7 mouse cellular contexts compared by ENCODE assay signal in genomic region chr17:34587814-34588213, GRCm38 (mm10). TPM values are rescaled to one million over a fixed set of nuclear protein-coding genes. Genes with fewer than 3 reads are reported as not detected.
DNase-seq lines count a peak whose midpoint lies in the region; ATAC-seq and TF ChIP-seq lines count a peak whose summit lies in the region.

No protein-coding gene starts in this region.

- 4% methylated on average over 19 of the region's 19 CpGs for WGBS in neural tube, embryonic 11.5 days
- WGBS in forebrain, embryonic 10.5 days: 4% methylated on average over 19 of the region's 19 CpGs
- WGBS in limb, embryonic 14.5 days: 4% methylated on average over 19 of the region's 19 CpGs
- 3% methylated on average over 19 of the region's 19 CpGs for WGBS in stomach, embryonic 16.5 days

- no peak for TF ChIP-seq POLR2A in limb, embryonic 14.5 days (IDR thresholded peaks at IDR 0.05; ENCODE audit: borderline replicate concordance, extremely low read depth, insufficient read depth, insufficient read length)

- DNase-seq in neural tube, embryonic 11.5 days (ENCODE audit: low spot score): no peak
- no peak for DNase-seq in neural tube, embryonic 10.5 days (ENCODE audit: extremely low spot score, low spot score)
- DNase-seq in forebrain, embryonic 10.5 days (ENCODE audit: extremely low spot score, low spot score): no peak
- DNase-seq in limb, embryonic 14.5 days (ENCODE audit: low spot score): no peak
- no peak for DNase-seq in left cerebral cortex, postnatal 14 days (ENCODE audit: low spot score in 2 of 2)
- DNase-seq in left cerebral cortex, postnatal 25 days (ENCODE audit: low spot score in 2 of 2): no peak

- no peaks in the 10 kb centered on the region for H3K27me3 ChIP-seq in neural tube, embryonic 11.5 days (ENCODE audit: control insufficient read depth, insufficient read depth, low read length)
- H3K27me3 ChIP-seq in forebrain, embryonic 10.5 days (ENCODE audit: poor library complexity, severe bottlenecking): no peaks in the 10 kb centered on the region
- no peaks in the 10 kb centered on the region for H3K27me3 ChIP-seq in limb, embryonic 14.5 days (ENCODE audit: control insufficient read depth, insufficient read depth, low read length)
- H3K27me3 ChIP-seq in stomach, embryonic 16.5 days (ENCODE audit: control insufficient read depth, insufficient read depth, low read length): no peaks in the 10 kb centered on the region

- peak overlapping the region; percentile 95 for H3K4me2 ChIP-seq in neural tube, embryonic 11.5 days (ENCODE audit: low read depth)
- H3K4me2 ChIP-seq in limb, embryonic 14.5 days (replicated peaks; ENCODE audit: low read depth, low read length, severe bottlenecking): peak overlapping the region; percentile 98
- peak overlapping the region; percentile 100 for H3K4me2 ChIP-seq in stomach, embryonic 16.5 days (ENCODE audit: low read depth, low read length)

- peak overlapping the region; percentile 67 for H3K4me3 ChIP-seq in neural tube, embryonic 11.5 days (ENCODE audit: low read depth, low read length)
- H3K4me3 ChIP-seq in forebrain, embryonic 10.5 days: peak overlapping the region; percentile 78
- peak overlapping the region; percentile 75 for H3K4me3 ChIP-seq in limb, embryonic 14.5 days (replicated peaks; ENCODE audit: low read length)
- H3K4me3 ChIP-seq in stomach, embryonic 16.5 days (replicated peaks; ENCODE audit: low read length): peak overlapping the region; percentile 77

- ATAC-seq in neural tube, embryonic 11.5 days (ENCODE audit: insufficient read depth, low FRiP score, low TSS enrichment): no peak
- 0 out of 2 replicates have a peak, but pooled peaks have one; percentile 0 for ATAC-seq in limb, embryonic 14.5 days (ENCODE audit: low FRiP score, low read depth)
- no peak for ATAC-seq in stomach, embryonic 16.5 days (ENCODE audit: insufficient read depth, low FRiP score)

- peak overlapping the region; percentile 98 for H3K27ac ChIP-seq in neural tube, embryonic 11.5 days (ENCODE audit: low read depth, low read length)
- peak overlapping the region; percentile 98 for H3K27ac ChIP-seq in forebrain, embryonic 10.5 days
- H3K27ac ChIP-seq in limb, embryonic 14.5 days (replicated peaks; ENCODE audit: low read depth, low read length): peak overlapping the region; percentile 95
- H3K27ac ChIP-seq in stomach, embryonic 16.5 days (ENCODE audit: low read length): peak overlapping the region; percentile 96

- H3K9me3 ChIP-seq in neural tube, embryonic 11.5 days (ENCODE audit: control insufficient read depth, low read length): no peaks in the 10 kb centered on the region
- no peaks in the 10 kb centered on the region for H3K9me3 ChIP-seq in forebrain, embryonic 10.5 days
- no peaks in the 10 kb centered on the region for H3K9me3 ChIP-seq in limb, embryonic 14.5 days (ENCODE audit: control insufficient read depth, low read length)
- no peaks in the 10 kb centered on the region for H3K9me3 ChIP-seq in stomach, embryonic 16.5 days (replicated peaks; ENCODE audit: control insufficient read depth, low read length)

- H3K9ac ChIP-seq in neural tube, embryonic 11.5 days (ENCODE audit: low read length): peak overlapping the region; percentile 80
- peak overlapping the region; percentile 90 for H3K9ac ChIP-seq in limb, embryonic 14.5 days (ENCODE audit: low read depth, low read length, severe bottlenecking)
- peak overlapping the region; percentile 97 for H3K9ac ChIP-seq in stomach, embryonic 16.5 days (ENCODE audit: low read length)

- peaks cover 38% of the 10 kb centered on the region for H3K4me1 ChIP-seq in neural tube, embryonic 11.5 days (ENCODE audit: control insufficient read depth, insufficient read depth, low read length)
- H3K4me1 ChIP-seq in forebrain, embryonic 10.5 days: peaks cover 86% of the 10 kb centered on the region
- peaks cover 40% of the 10 kb centered on the region for H3K4me1 ChIP-seq in limb, embryonic 14.5 days (ENCODE audit: control insufficient read depth, insufficient read depth, low read length)
- peaks cover 41% of the 10 kb centered on the region for H3K4me1 ChIP-seq in stomach, embryonic 16.5 days (ENCODE audit: control insufficient read depth, insufficient read depth, low read length)

- H3K36me3 ChIP-seq in neural tube, embryonic 11.5 days (ENCODE audit: control insufficient read depth, insufficient read depth, low read length): no peaks in the 10 kb centered on the region
- H3K36me3 ChIP-seq in forebrain, embryonic 10.5 days (replicated peaks): no peaks in the 10 kb centered on the region
- H3K36me3 ChIP-seq in limb, embryonic 14.5 days (ENCODE audit: control insufficient read depth, insufficient read depth, low read length): no peaks in the 10 kb centered on the region
- H3K36me3 ChIP-seq in stomach, embryonic 16.5 days (ENCODE audit: control insufficient read depth, insufficient read depth, low read length): no peaks in the 10 kb centered on the region

- intact Hi-C loops in left cerebral cortex, postnatal 14 days (cut with DNase I): no loop called here
- intact Hi-C loops in left cerebral cortex, postnatal 25 days (cut with DNase I): loop anchor here (1.0 kb wide), 1 partner anchor 466 kb away; the partner anchor contains the start of gene Brd2

RNA-seq across cellular contexts. Expression of gene Gpsm3, which starts 1.8 kb away (rescaled TPM):
- polyA plus RNA-seq in neural tube, embryonic 11.5 days (2014; fragmentation: Nextera tagmentation; extraction: Ambion mirVana): 4.0 and 5.1 TPM in 2 replicates
- polyA plus RNA-seq in forebrain, embryonic 10.5 days (2016; fragmentation: Nextera tagmentation; extraction: Ambion mirVana): 5.9 and 6.5 TPM in 2 replicates
- polyA plus RNA-seq in limb, embryonic 14.5 days (2012; rRNA removed): 3.7 and 4.0 TPM in 2 replicates
- polyA plus RNA-seq in limb, embryonic 14.5 days (2014; fragmentation: Nextera tagmentation; extraction: Ambion mirVana): 7.6 and 7.9 TPM in 2 replicates
- 9.3 and 10.4 TPM in 2 replicates for polyA plus RNA-seq in stomach, embryonic 16.5 days (2015; fragmentation: Nextera tagmentation; extraction: Ambion mirVana)
- 1 to 10 TPM; 3.2 to 3.4 TPM for total RNA-seq in left cerebral cortex, postnatal 14 days (2021)
- 1 to 10 TPM; 1.9 to 2.9 TPM for total RNA-seq in left cerebral cortex, postnatal 25 days (2021)

RNA-seq across cellular contexts. Expression of gene Pbx2, which starts 3.3 kb away (rescaled TPM):
- 17.0 and 17.3 TPM in 2 replicates for polyA plus RNA-seq in neural tube, embryonic 11.5 days (2014; fragmentation: Nextera tagmentation; extraction: Ambion mirVana)
- 15.6 and 15.7 TPM in 2 replicates for polyA plus RNA-seq in forebrain, embryonic 10.5 days (2016; fragmentation: Nextera tagmentation; extraction: Ambion mirVana)
- 141 and 149 TPM in 2 replicates for polyA plus RNA-seq in limb, embryonic 14.5 days (2012; rRNA removed)
- polyA plus RNA-seq in limb, embryonic 14.5 days (2014; fragmentation: Nextera tagmentation; extraction: Ambion mirVana): 13.5 and 17.0 TPM in 2 replicates
- polyA plus RNA-seq in stomach, embryonic 16.5 days (2015; fragmentation: Nextera tagmentation; extraction: Ambion mirVana): 6.8 and 8.4 TPM in 2 replicates
- total RNA-seq in left cerebral cortex, postnatal 14 days (2021): 10 to 100 TPM; 45.9 to 48.8 TPM
- total RNA-seq in left cerebral cortex, postnatal 25 days (2021): 10 to 100 TPM; 52.7 to 56.1 TPM

RNA-seq across cellular contexts. Expression of gene Ager, which starts 9.8 kb away (rescaled TPM):
- 2.3 and 2.4 TPM in 2 replicates for polyA plus RNA-seq in neural tube, embryonic 11.5 days (2014; fragmentation: Nextera tagmentation; extraction: Ambion mirVana)
- polyA plus RNA-seq in forebrain, embryonic 10.5 days (2016; fragmentation: Nextera tagmentation; extraction: Ambion mirVana): 2.3 TPM in 2 replicates
- 12.2 and 13.2 TPM in 2 replicates for polyA plus RNA-seq in limb, embryonic 14.5 days (2012; rRNA removed)
- polyA plus RNA-seq in limb, embryonic 14.5 days (2014; fragmentation: Nextera tagmentation; extraction: Ambion mirVana): 2.1 and 2.9 TPM in 2 replicates
- polyA plus RNA-seq in stomach, embryonic 16.5 days (2015; fragmentation: Nextera tagmentation; extraction: Ambion mirVana): 2.7 and 3.0 TPM in 2 replicates
- 1 to 10 TPM in 1 of 2 experiments, under 1 TPM in 1; 0.87 to 1.2 TPM for total RNA-seq in left cerebral cortex, postnatal 14 days (2021)
- total RNA-seq in left cerebral cortex, postnatal 25 days (2021): under 1 TPM; 0.55 to 0.71 TPM

RNA-seq across cellular contexts. Expression of gene Rnf5, which starts 15.7 kb away (rescaled TPM):
- 177 and 187 TPM in 2 replicates for polyA plus RNA-seq in neural tube, embryonic 11.5 days (2014; fragmentation: Nextera tagmentation; extraction: Ambion mirVana)
- 185 and 186 TPM in 2 replicates for polyA plus RNA-seq in forebrain, embryonic 10.5 days (2016; fragmentation: Nextera tagmentation; extraction: Ambion mirVana)
- 103 and 112 TPM in 2 replicates for polyA plus RNA-seq in limb, embryonic 14.5 days (2012; rRNA removed)
- 79.5 and 83.6 TPM in 2 replicates for polyA plus RNA-seq in limb, embryonic 14.5 days (2014; fragmentation: Nextera tagmentation; extraction: Ambion mirVana)
- polyA plus RNA-seq in stomach, embryonic 16.5 days (2015; fragmentation: Nextera tagmentation; extraction: Ambion mirVana): 129 and 141 TPM in 2 replicates
- total RNA-seq in left cerebral cortex, postnatal 14 days (2021): 10 to 100 TPM; 83.2 to 90.9 TPM
- total RNA-seq in left cerebral cortex, postnatal 25 days (2021): 10 to 100 TPM; 71.4 to 76.3 TPM

RNA-seq across cellular contexts. Expression of gene Agpat1, which starts 16.2 kb away (rescaled TPM):
- polyA plus RNA-seq in neural tube, embryonic 11.5 days (2014; fragmentation: Nextera tagmentation; extraction: Ambion mirVana): 83.3 and 91.2 TPM in 2 replicates
- polyA plus RNA-seq in forebrain, embryonic 10.5 days (2016; fragmentation: Nextera tagmentation; extraction: Ambion mirVana): 60.8 and 62.7 TPM in 2 replicates
- polyA plus RNA-seq in limb, embryonic 14.5 days (2012; rRNA removed): 150 and 223 TPM in 2 replicates
- 53.3 and 55.4 TPM in 2 replicates for polyA plus RNA-seq in limb, embryonic 14.5 days (2014; fragmentation: Nextera tagmentation; extraction: Ambion mirVana)
- 42.6 TPM in 2 replicates for polyA plus RNA-seq in stomach, embryonic 16.5 days (2015; fragmentation: Nextera tagmentation; extraction: Ambion mirVana)
- total RNA-seq in left cerebral cortex, postnatal 14 days (2021): 100 to 1,000 TPM; 175 to 180 TPM
- 100 to 1,000 TPM; 169 to 174 TPM for total RNA-seq in left cerebral cortex, postnatal 25 days (2021)
